Mouse (Mus musculus) stomach, embryonic 14.5 days (tissue): ENCODE results near the gene Vps13a. TPM values are rescaled to one million over a fixed set of nuclear protein-coding genes. Genes with fewer than 3 reads are reported as not detected.

Experiments used
- ATAC-seq: fragments of 200-750 bp; cut with Nextera tagmentation; 2 replicates; pipeline ENCODE4 v1.8.0; 2017; ENCODE audit warnings: low read depth, moderate TSS enrichment; ENCODE audit not compliant: insufficient number of reproducible peaks, insufficient read depth, low FRiP score
- H3K27ac ChIP-seq: fragments of 300-500 bp; sonication (generic); 2 replicates; pipeline ENCODE4 v1.5.1; 2014; ENCODE audit warnings: mild to moderate bottlenecking, low read length, moderate library complexity, mixed read lengths
- H3K27me3 ChIP-seq: fragments of 300-500 bp; sonication (generic); 2 replicates; pipeline ENCODE4 v1.6.1; 2014; ENCODE audit warnings: low read length, control low read depth, mixed read lengths; ENCODE audit not compliant: control insufficient read depth, insufficient read depth
- H3K36me3 ChIP-seq: fragments of 300-500 bp; sonication (generic); 2 replicates; pipeline ENCODE4 v1.6.1; 2014; ENCODE audit warnings: mild to moderate bottlenecking, control low read depth, low read length, moderate library complexity, mixed read lengths; ENCODE audit not compliant: control insufficient read depth, insufficient read depth
- H3K4me1 ChIP-seq: fragments of 300-500 bp; sonication (generic); 2 replicates; pipeline ENCODE4 v1.6.1; 2014; ENCODE audit warnings: low read length, control low read depth, mixed read lengths; ENCODE audit not compliant: control insufficient read depth, insufficient read depth
- H3K4me2 ChIP-seq: fragments of 300-500 bp; sonication (generic); replicated peaks from 2 replicates; pipeline ENCODE4 v1.6.1; 2014; ENCODE audit warnings: low read depth, low read length, control low read depth
- H3K4me3 ChIP-seq: fragments of 300-500 bp; sonication (generic); 2 replicates; pipeline ENCODE4 v1.5.1; 2014; ENCODE audit warnings: low read depth, low read length, control low read depth
- H3K9ac ChIP-seq: fragments of 300-500 bp; sonication (generic); replicated peaks from 2 replicates; pipeline ENCODE4 v1.6.1; 2014; ENCODE audit warnings: low read depth, mild to moderate bottlenecking, control low read depth, low read length, moderate library complexity, mixed read lengths
- H3K9me3 ChIP-seq: fragments of 300-500 bp; sonication (generic); 2 replicates; pipeline ENCODE4 v1.6.1; 2016; ENCODE audit warnings: low read depth, low read length, control low read depth; ENCODE audit not compliant: control insufficient read depth
- WGBS: fragments of 180-500 bp; shearing (Covaris S2); extraction: QIAGEN DNeasy Blood & Tissue Kit; methylation state at CpG from one replicate; pipeline ENCODE4 v1.1.7; 2014; 5-methylcytosine and 5-hydroxymethylcytosine counted together
- polyA plus RNA-seq: library from polyadenylated mRNA; unstranded; fragments of >200 nt; fragmentation: Nextera tagmentation; extraction: Ambion mirVana; gene quantifications from 2 replicates; pipeline ENCODE4 v1.2.1, GENCODE M21; 2014

The Vps13a gene
- polyA plus RNA-seq: 17.4 and 20.8 TPM in 2 replicates

DNA sequence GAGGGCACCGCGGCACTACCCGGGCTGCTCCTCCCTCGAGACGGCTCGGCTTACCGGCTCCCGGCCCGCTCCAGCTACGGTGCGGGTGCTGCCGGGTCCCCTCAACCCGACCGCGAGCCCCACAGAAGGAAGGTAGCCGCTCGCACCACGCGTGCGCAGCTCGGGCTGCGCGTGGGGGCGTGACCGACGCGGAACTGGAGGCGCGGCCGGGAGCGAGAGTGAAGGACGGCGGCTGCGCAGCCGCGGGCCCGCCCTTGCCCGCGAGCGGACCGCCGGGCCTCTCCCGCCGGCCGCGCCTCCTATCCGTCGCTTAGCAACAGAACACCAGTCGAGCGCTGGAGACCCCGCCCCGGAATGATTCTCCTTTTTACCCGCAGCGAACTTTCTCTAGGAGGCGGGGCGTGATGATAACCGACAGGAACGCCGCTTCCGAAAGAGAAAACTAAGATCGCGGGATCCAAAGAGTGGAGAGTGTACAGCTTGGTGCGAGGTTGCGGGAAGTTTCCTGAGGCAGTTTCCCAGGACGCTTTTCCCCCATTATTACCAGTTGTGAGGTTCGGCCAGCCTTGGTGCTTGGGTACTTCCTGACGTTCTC is at the start of gene Vps13a:
Vps13a (minus strand) TSS at position 144 of the 595 bp plus-strand sequence.
- no peaks in the 10 kb centered on the region for H3K9me3 ChIP-seq
- peak within 1 kb of the TSS; percentile 94 for H3K4me2 ChIP-seq
- WGBS: under 1% methylated on average over 67 of the region's 67 CpGs
- H3K4me1 ChIP-seq: no peaks in the 10 kb centered on the region
- no peak within 1 kb of the TSS for H3K27ac ChIP-seq
- H3K9ac ChIP-seq: peak within 1 kb of the TSS; percentile 47
- no peaks in the 10 kb centered on the region for H3K36me3 ChIP-seq
- ATAC-seq: peak; percentile 98
- H3K27me3 ChIP-seq: no peaks in the 10 kb centered on the region
- peak within 1 kb of the TSS; percentile 69 for H3K4me3 ChIP-seq

DNA sequence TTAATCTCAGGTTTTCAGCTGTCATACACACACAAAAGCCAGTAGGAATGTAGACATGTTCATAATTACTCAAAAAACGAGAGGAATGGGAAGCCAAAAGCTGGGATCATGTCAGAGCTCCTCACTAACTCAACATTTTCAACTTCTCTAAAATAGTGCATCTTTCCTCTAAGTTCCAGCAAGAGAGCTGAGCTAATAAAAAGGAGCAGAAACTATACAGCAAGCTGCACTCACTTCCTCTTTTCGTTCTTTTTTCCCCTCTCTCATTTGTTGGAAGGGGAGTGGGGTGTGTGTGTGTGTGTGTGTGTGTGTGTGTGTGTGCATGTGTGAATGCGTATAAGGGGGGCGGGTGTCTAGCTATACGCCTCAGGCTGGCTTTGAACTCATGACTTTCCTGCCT is 46.9 kb upstream of the Vps13a start:
- Histone ChIP-seq H3K27me3 (no peaks in the 10 kb centered on the region), H3K9me3 (no peaks in the 10 kb centered on the region), H3K4me3 (no peak overlapping the region), H3K9ac (no peak overlapping the region), H3K27ac (no peak overlapping the region), H3K4me2 (no peak overlapping the region), H3K36me3 (no peaks in the 10 kb centered on the region), H3K4me1 (no peaks in the 10 kb centered on the region)
- 80% methylated on average over 5 of the region's 5 CpGs for WGBS
- ATAC-seq: no peak

DNA sequence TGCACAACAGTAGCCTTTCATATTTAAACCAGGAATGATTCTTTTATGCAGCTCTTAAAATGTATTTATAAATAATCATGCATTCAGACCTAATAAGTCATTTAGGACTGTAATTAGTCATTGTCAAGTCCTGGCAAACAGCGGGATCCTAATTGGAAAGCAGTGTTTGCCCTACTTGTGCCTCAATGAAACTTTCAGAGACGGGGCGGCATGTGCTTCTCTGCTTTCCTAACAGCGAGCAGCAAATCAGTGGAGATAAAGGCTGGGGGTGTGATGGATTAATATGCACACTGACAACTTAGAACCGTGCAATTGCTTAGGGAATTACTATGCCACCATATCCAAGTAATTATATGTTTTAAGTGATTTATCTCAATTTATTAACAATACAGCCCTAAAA is 44.5 kb upstream of the Vps13a start:
- H3K27ac ChIP-seq: no peak overlapping the region
- 33% methylated on average over 5 of the region's 5 CpGs for WGBS
- no peak overlapping the region for H3K9ac ChIP-seq
- H3K4me3 ChIP-seq: no peak overlapping the region
- no peaks in the 10 kb centered on the region for H3K9me3 ChIP-seq
- H3K27me3 ChIP-seq: no peaks in the 10 kb centered on the region
- no peak overlapping the region for H3K4me2 ChIP-seq
- no peaks in the 10 kb centered on the region for H3K36me3 ChIP-seq
- H3K4me1 ChIP-seq: no peaks in the 10 kb centered on the region
- no peak for ATAC-seq

DNA sequence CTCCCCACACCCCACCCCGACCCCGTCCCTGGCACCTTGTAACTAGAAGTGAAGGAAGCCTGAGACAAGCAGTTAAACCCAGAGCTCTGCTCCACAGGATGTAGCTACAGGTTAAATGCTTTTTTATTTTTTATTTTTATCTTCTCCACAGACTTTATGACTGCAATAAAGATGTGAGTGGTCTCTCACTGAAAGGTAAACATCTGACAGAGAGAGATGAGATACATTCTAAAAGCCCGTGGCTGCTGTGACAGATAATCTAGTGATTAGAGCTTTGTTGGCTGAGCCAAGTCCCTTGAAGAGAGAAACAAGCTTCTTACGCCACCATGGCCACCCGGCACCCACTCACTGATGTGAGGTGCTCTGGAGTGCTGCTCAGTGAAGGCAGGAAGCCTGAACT is 34.1 kb upstream of the Vps13a start:
- Histone ChIP-seq H3K4me1 (no peaks in the 10 kb centered on the region), H3K9ac (no peak overlapping the region), H3K4me3 (no peak overlapping the region), H3K36me3 (no peaks in the 10 kb centered on the region), H3K9me3 (no peaks in the 10 kb centered on the region), H3K27me3 (no peaks in the 10 kb centered on the region), H3K4me2 (no peak overlapping the region), H3K27ac (no peak overlapping the region)
- ATAC-seq: no peak
- WGBS: 29% methylated on average over 5 of the region's 5 CpGs

DNA sequence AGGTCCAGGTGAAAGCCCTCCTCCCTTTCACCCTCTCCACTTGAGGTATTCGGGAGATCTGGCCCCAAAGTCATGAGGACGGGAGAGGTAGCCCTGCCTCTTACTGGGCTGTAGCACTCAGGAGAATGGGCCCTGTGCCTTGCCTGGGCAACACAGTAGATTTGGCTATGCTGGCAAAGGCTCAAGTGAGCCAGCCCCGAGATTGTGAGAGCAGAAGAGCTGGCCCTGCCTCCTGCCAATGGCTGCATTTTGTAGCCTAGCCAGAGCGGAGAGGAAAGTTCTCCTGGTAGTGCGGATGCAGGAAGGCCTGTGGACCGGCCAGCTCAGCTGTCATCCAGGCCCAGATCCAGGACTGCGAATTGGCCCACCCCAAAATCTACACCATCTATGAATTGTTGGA is 32.6 kb upstream of the Vps13a start:
- H3K27me3 ChIP-seq: no peaks in the 10 kb centered on the region
- no peaks in the 10 kb centered on the region for H3K4me1 ChIP-seq
- no peak overlapping the region for H3K27ac ChIP-seq
- no peak overlapping the region for H3K4me3 ChIP-seq
- H3K4me2 ChIP-seq: no peak overlapping the region
- no peak for ATAC-seq
- no peaks in the 10 kb centered on the region for H3K36me3 ChIP-seq
- no peaks in the 10 kb centered on the region for H3K9me3 ChIP-seq
- WGBS: 80% methylated on average over 7 of the region's 7 CpGs
- H3K9ac ChIP-seq: no peak overlapping the region

DNA sequence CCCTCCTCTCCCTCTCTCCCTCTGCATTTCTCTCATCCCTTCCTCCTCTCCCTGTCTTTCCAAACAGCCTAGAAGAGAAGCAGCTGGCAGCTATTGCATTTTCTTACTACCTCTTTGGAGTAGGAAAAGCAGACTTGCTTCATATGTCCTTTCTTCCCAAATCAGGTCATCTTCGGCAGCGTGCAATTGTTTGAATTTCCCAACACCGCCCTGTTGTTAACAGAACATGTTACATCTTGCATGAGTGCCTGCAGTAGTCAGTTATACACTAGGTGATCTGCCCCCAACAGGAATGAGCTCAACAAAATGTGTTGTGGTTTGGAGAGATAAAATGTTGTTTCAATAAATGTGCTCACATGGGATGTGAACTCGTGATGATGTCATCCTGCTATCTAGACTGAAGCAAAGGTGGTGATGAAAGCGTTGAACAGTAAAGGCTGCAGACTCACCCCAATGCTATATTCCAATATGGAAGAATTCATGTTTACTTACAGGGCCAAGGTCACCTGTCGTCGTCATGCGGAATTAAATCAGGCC is 31.4 kb upstream of the Vps13a start:
- H3K4me1 ChIP-seq: no peaks in the 10 kb centered on the region
- H3K27ac ChIP-seq: no peak overlapping the region
- H3K4me3 ChIP-seq: no peak overlapping the region
- WGBS: 77% methylated on average over 8 of the region's 8 CpGs
- H3K36me3 ChIP-seq: no peaks in the 10 kb centered on the region
- no peak overlapping the region for H3K4me2 ChIP-seq
- H3K9ac ChIP-seq: no peak overlapping the region
- H3K9me3 ChIP-seq: no peaks in the 10 kb centered on the region
- no peaks in the 10 kb centered on the region for H3K27me3 ChIP-seq
- no peak for ATAC-seq

DNA sequence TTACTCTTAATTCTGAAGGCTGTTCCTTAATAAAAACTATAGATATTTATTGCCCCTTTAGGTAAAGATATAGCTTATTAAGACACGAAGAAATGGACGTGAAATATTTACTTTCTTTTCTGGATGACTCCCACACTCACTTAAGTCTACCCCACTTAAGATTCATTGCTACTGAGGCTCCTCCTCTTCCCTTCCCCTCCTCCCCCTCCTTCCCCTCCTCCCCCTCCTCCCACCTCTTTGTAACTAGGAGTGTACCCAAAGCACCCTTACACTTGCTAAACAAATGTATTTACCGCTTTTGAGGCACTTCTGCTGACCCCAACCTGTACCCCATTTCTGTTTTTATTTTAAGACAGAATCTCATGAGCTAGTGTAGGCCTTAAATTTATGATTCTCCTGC is 24.4 kb upstream of the Vps13a start:
- no peak overlapping the region for H3K9ac ChIP-seq
- H3K4me1 ChIP-seq: no peaks in the 10 kb centered on the region
- H3K27me3 ChIP-seq: no peaks in the 10 kb centered on the region
- H3K27ac ChIP-seq: no peak overlapping the region
- ATAC-seq: no peak
- 36% methylated on average over 3 of the region's 3 CpGs for WGBS
- no peaks in the 10 kb centered on the region for H3K36me3 ChIP-seq
- no peak overlapping the region for H3K4me3 ChIP-seq
- H3K9me3 ChIP-seq: no peaks in the 10 kb centered on the region
- H3K4me2 ChIP-seq: no peak overlapping the region

DNA sequence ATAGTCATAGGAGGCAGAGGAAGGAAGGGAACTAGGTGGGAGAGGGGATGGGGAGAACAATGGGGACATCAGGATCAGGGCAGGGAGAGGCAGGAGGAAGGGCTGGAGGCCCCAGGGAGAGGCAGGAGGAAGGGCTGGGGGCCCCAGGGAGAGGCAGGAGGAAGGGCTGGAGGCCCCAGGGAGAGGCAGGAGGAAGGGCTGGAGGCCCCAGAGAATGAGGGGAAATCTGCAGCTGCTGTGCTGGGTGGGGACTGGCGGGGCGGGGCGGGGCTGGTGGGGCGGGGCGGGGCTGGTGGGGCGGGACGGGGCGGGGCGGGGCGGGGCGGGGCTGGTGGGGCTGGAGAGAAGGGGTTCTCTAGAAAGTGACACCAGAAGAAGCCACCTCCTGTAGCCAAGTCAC is 23.8 kb upstream of the Vps13a start:
- no peaks in the 10 kb centered on the region for H3K4me1 ChIP-seq
- WGBS: no CpG with 5 or more reads among the region's 11 CpGs
- H3K4me3 ChIP-seq: no peak overlapping the region
- H3K4me2 ChIP-seq: no peak overlapping the region
- no peaks in the 10 kb centered on the region for H3K9me3 ChIP-seq
- no peaks in the 10 kb centered on the region for H3K36me3 ChIP-seq
- no peak overlapping the region for H3K9ac ChIP-seq
- no peak overlapping the region for H3K27ac ChIP-seq
- H3K27me3 ChIP-seq: no peaks in the 10 kb centered on the region
- no peak for ATAC-seq

DNA sequence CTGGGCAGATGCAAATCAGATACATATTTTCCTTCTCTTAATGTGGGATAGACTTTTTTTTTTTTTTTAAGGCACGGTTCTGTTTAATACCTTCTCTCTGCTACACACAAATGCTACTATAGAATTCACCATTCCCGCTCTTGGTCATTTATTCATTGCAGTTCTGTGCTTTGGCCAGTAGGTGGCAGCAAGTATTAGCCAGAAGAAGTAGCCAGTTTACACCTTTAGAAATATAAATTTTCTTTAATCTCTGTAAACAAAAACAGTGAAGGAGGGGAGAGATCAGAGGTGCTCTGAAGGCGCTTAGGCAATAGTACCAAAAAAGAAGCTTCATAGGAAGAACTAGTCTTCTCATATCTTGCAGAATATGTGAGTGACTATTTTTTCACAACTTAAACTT is 22.0 kb upstream of the Vps13a start:
- Histone ChIP-seq H3K4me3 (no peak overlapping the region), H3K27ac (no peak overlapping the region), H3K27me3 (no peaks in the 10 kb centered on the region), H3K36me3 (no peaks in the 10 kb centered on the region), H3K9me3 (no peaks in the 10 kb centered on the region), H3K4me2 (no peak overlapping the region), H3K4me1 (no peaks in the 10 kb centered on the region), H3K9ac (no peak overlapping the region)
- no peak for ATAC-seq
- 2% methylated on average over 3 of the region's 3 CpGs for WGBS
